Mouse (Mus musculus) limb, embryonic 14.5 days (tissue): ENCODE measurements around the gene Btf3l4. TPM values are rescaled to one million over a fixed set of nuclear protein-coding genes. Genes with fewer than 3 reads are reported as not detected.
A peak's percentile ranks its signal among the peaks of the same experiment; 100 is the strongest.

Experiments
- ATAC-seq: fragments of 200-750 bp; cut with Nextera tagmentation; 2 replicates; pipeline ENCODE4 v1.8.0; 2017; ENCODE audit warnings: low read depth, moderate number of reproducible peaks, moderate TSS enrichment; ENCODE audit not compliant: low FRiP score
- DNase-seq: peaks from one replicate; pipeline ENCODE4 v3.0.0-alpha.2; 2015; ENCODE audit warnings: low spot score
- H3K27ac ChIP-seq: fragments of 300-500 bp; sonication (generic); replicated peaks from 2 replicates; pipeline ENCODE4 v1.5.1; 2014; ENCODE audit warnings: low read depth, mild to moderate bottlenecking, low read length, moderate library complexity, mixed read lengths
- H3K27me3 ChIP-seq: fragments of 300-500 bp; sonication (generic); 2 replicates; pipeline ENCODE4 v1.6.1; 2014; ENCODE audit warnings: low read length, mixed read lengths; ENCODE audit not compliant: control insufficient read depth, insufficient read depth
- H3K36me3 ChIP-seq: fragments of 300-500 bp; sonication (generic); 2 replicates; pipeline ENCODE4 v1.6.1; 2014; ENCODE audit warnings: mild to moderate bottlenecking, low read length, moderate library complexity, mixed read lengths; ENCODE audit not compliant: control insufficient read depth, insufficient read depth
- H3K4me1 ChIP-seq: fragments of 300-500 bp; sonication (generic); 2 replicates; pipeline ENCODE4 v1.6.1; 2014; ENCODE audit warnings: antibody characterized with exemption, low read length, mixed read lengths; ENCODE audit not compliant: control insufficient read depth, insufficient read depth
- H3K4me2 ChIP-seq: fragments of 300-500 bp; sonication (generic); replicated peaks from 2 replicates; pipeline ENCODE4 v1.6.1; 2014; ENCODE audit warnings: low read depth, mild to moderate bottlenecking, low read length, moderate library complexity; ENCODE audit not compliant: severe bottlenecking
- H3K4me3 ChIP-seq: fragments of 300-500 bp; sonication (generic); replicated peaks from 2 replicates; pipeline ENCODE4 v1.5.1; 2014; ENCODE audit warnings: low read length
- H3K9ac ChIP-seq: fragments of 300-500 bp; sonication (generic); 2 replicates; pipeline ENCODE4 v1.6.1; 2014; ENCODE audit warnings: mild to moderate bottlenecking, low read depth, low read length, moderate library complexity; ENCODE audit not compliant: severe bottlenecking
- H3K9me3 ChIP-seq: fragments of 300-500 bp; sonication (generic); 2 replicates; pipeline ENCODE4 v1.6.1; 2016; ENCODE audit warnings: low read length; ENCODE audit not compliant: control insufficient read depth
- POLR2A ChIP-seq: fragments of 200-500 bp; IDR thresholded peaks from 2 replicates; pipeline ENCODE4 v1.8.0; 2012; ENCODE audit warnings: inconsistent platforms, mild to moderate bottlenecking, moderate library complexity, borderline replicate concordance; ENCODE audit not compliant: insufficient read depth, insufficient read length; ENCODE audit errors: extremely low read depth
- WGBS: fragments of 180-500 bp; shearing (Covaris S2); extraction: QIAGEN DNeasy Blood & Tissue Kit; methylation state at CpG from one replicate; pipeline ENCODE4 v1.1.7; 2014; 5-methylcytosine and 5-hydroxymethylcytosine counted together
- polyA plus RNA-seq, 2 experiments: library from polyadenylated mRNA; depleted of rRNA in 1 of 2; stranded (reverse) in 1 of 2; unstranded in 1 of 2; fragments of >200 nt; fragmentation: Nextera tagmentation in 1 of 2; extraction: Ambion mirVana in 1 of 2; gene quantifications; 2 replicates each; pipeline versions ENCODE4 v1.2.1 to v1.2.3; 2012 to 2014

Btf3l4 gene
- polyA plus RNA-seq (2012; rRNA removed), result 73.8 and 99.9 TPM in 2 replicates
- 167 and 179 TPM in 2 replicates for polyA plus RNA-seq (2014; fragmentation: Nextera tagmentation; extraction: Ambion mirVana)

DNA sequence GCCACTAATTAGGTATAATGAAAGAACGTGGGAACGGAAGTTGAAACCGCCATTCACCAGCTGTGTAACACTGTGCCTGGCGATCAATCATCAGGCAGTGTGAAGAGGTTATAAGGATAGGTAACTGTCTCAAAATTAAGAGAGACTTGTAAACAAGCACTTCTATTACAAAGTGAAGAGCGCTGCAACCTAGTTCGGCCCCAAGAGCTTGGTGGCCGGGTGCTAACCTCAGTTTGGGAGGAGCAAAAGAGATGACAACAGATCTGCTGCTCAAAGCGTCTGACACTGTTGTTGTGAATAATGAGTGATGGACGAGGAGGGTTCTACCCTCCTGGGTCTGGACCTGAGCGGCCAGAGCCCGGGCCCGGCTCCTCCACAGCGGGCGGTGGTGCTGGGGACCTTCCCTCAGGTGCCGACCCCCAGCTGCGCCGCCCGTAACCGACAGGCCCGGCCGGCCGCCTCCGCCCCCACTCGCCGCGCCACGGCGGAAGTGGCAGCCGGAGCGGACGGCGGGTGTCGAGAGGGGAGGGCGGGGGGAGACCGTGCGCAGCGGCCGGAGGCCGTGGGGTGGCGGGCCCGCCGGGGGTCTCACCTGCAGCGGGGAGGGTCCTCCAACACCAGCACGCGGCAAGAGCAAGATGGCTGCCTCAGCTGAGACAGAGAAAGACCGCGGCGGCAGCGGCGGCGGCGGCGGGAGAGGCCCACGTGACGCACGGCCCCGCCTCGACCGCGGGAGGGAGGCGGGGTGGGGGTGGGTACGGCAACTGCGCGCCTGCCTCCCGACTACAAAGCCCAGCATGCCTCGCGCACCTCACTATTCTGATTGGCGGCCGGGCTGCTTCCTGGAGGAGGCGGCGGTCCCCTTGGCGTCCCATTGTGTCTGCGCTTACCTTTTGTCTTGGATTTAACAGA is at the start of gene Btf3l4:
TSS of gene Btf3l4 (minus strand) at position 699 of the 912 bp plus-strand sequence.
- peaks cover 12% of the 10 kb centered on the region for H3K4me1 ChIP-seq
- 0 out of 2 replicates have a peak, but pooled peaks have one; percentile 51 for TF ChIP-seq POLR2A
- peak; percentile 92 for ATAC-seq
- peak within 1 kb of the TSS; percentile 81 for H3K4me2 ChIP-seq
- H3K4me3 ChIP-seq, result peak within 1 kb of the TSS; percentile 97
- peak within 1 kb of the TSS; percentile 97 for H3K27ac ChIP-seq
- peaks cover 22% of the 10 kb centered on the region for H3K36me3 ChIP-seq
- DNase-seq, result peak; percentile 97
- no peaks in the 10 kb centered on the region for H3K9me3 ChIP-seq
- WGBS, result under 1% methylated on average over 26 of the region's 73 CpGs
- peak within 1 kb of the TSS; percentile 99 for H3K9ac ChIP-seq
- no peaks in the 10 kb centered on the region for H3K27me3 ChIP-seq

- H3K27me3 ChIP-seq, result 0 out of 2 replicates have a peak, but pooled peaks cover 3% of the 10 kb centered on the region
- no peaks in the 10 kb centered on the region; the same call in 1 of the 2 replicates for H3K9me3 ChIP-seq
- peak within 1 kb of the TSS; percentile 63 for H3K9ac ChIP-seq
- peak within 1 kb of the TSS; percentile 57 for H3K4me3 ChIP-seq
- H3K4me1 ChIP-seq, result 0 out of 2 replicates have a peak, but pooled peaks cover 3% of the 10 kb centered on the region
- 3% methylated on average over 42 of the region's 46 CpGs for WGBS
- peak within 1 kb of the TSS; percentile 99 for H3K4me2 ChIP-seq
- DNase-seq (peak; percentile 47), ATAC-seq (peak; percentile 87)
- TF ChIP-seq POLR2A, result 0 out of 2 replicates have a peak, but pooled peaks have one; percentile 17
- H3K36me3 ChIP-seq, result no peaks in the 10 kb centered on the region
- H3K27ac ChIP-seq, result no peak within 1 kb of the TSS
These were observed 45.8 kb upstream of the Btf3l4 start, which contains the start of gene Rab3b for GRCm38 (mm10) chr4:108878963-108879822. Rab3b (plus strand) TSS chr4:108879063.

DNA sequence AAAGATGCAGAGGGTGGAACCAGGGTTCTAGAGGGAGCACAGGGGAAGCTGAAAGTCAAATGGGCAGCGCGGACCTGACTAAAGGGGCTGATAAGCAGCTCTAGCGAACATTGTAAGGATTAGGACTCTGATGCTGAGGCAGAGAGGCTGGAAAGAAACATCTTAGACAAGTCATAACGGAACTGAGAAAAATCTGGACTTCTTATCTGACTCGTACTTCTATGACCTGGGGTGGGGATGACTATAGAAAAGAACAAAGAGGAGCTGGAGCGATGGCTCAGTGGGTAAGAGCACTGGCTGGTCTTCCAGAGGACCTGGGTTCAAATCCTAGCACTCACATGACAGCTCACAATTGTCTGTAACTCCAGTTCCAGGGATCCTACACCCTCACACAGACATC is 44.5 kb upstream of the Btf3l4 start:
- H3K36me3 ChIP-seq, result no peaks in the 10 kb centered on the region
- no peak for ATAC-seq
- DNase-seq, result no peak
- no peak overlapping the region for H3K4me2 ChIP-seq
- 0 out of 2 replicates have a peak, but pooled peaks cover 3% of the 10 kb centered on the region for H3K27me3 ChIP-seq
- H3K27ac ChIP-seq, result no peak overlapping the region
- H3K9me3 ChIP-seq, result no peaks in the 10 kb centered on the region; the same call in 1 of the 2 replicates
- no peak overlapping the region for H3K9ac ChIP-seq
- no peak overlapping the region for H3K4me3 ChIP-seq
- WGBS, result 76% methylated on average over 6 of the region's 6 CpGs
- 0 out of 2 replicates have a peak, but pooled peaks cover 3% of the 10 kb centered on the region for H3K4me1 ChIP-seq
- no peak for TF ChIP-seq POLR2A

GRCm38 (mm10) chr4:108873746-108874145 is 40.3 kb upstream of the Btf3l4 start:
- TF ChIP-seq POLR2A, result no peak
- no peaks in the 10 kb centered on the region for H3K4me1 ChIP-seq
- no peaks in the 10 kb centered on the region for H3K36me3 ChIP-seq
- no peak overlapping the region for H3K9ac ChIP-seq
- DNase-seq (no peak), ATAC-seq (no peak)
- H3K4me2 ChIP-seq, result no peak overlapping the region
- 0 out of 2 replicates have a peak, but pooled peaks cover 3% of the 10 kb centered on the region for H3K27me3 ChIP-seq
- WGBS, result 83% methylated on average over 5 of the region's 5 CpGs
- no peaks in the 10 kb centered on the region for H3K9me3 ChIP-seq
- no peak overlapping the region for H3K27ac ChIP-seq
- H3K4me3 ChIP-seq, result no peak overlapping the region

- Histone ChIP-seq H3K9ac (no peak overlapping the region), H3K4me1 (no peaks in the 10 kb centered on the region), H3K27ac (no peak overlapping the region), H3K27me3 (no peaks in the 10 kb centered on the region), H3K4me2 (no peak overlapping the region), H3K4me3 (no peak overlapping the region), H3K36me3 (no peaks in the 10 kb centered on the region), H3K9me3 (no peaks in the 10 kb centered on the region)
- ATAC-seq (peak; percentile 76), DNase-seq (peak; percentile 90)
- no peak for TF ChIP-seq POLR2A
- 35% methylated on average over 10 of the region's 10 CpGs for WGBS
These were observed 36.4 kb upstream of the Btf3l4 start for GRCm38 (mm10) chr4:108869730-108870374.
